Mouse (Mus musculus): ENCODE data around the gene Olfr115.

The Olfr115 gene

GRCm38 (mm10) chr17:37627009-37627408 lies at the start of gene Olfr115, which contains the start of gene Olfr116:
TSS of gene Olfr115 (minus strand) at chr17:37627109.
TSS of gene Olfr116 (minus strand) at chr17:37627199.
- DNase-seq: no peak

GRCm38 (mm10) chr17:37666688-37667087 lies 39.8 kb upstream of the Olfr115 start, which contains the start of gene Olfr118:
TSS of gene Olfr118 (plus strand) at chr17:37666988.
- DNase-seq: no peak

DNA sequence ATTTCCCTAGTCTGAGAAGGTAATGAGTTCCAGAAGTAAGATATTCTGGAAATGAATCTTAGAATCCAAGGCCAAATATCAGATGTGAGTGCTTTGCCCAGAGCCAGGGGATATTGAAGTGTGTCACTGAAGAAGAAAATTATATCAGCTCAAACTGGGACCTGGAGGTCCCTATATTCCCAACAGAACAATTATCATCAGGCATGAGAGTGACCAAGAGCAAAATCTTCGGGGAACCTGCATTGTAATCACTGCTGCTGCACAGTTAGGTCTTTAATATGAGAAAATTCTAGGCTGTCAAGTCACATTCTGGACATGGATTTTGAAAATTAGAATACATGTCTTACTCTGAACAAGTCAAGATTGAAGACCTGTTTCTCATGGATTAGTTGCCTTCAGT lies 36.8 kb upstream of the Olfr115 start, which contains the start of gene Olfr117:
Gene Olfr117, minus strand, starts transcription at position 101 of the 400 bp plus-strand sequence.
- no peak for DNase-seq

DNA sequence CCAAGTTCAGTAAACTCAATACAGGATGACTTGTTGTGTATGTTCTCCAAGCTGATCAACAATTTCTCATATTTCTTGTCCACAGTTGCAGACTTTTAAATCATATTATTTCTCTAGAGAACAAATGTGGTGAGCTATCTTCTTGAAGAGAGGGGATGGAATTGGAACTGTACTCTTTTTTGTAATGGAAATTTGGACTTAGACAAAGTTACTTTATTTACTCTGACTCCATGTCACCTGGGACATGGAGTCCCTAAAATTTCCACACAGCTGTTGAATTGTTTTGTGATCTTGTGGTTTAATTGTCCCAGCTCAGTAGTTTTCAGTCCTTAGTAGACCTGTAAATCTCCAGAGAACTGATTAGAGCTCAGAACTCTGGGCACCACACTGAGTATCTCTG lies 34.3 kb downstream of the Olfr115 start, which contains the start of gene Olfr114:
Gene Olfr114, minus strand, starts transcription at position 101 of the 400 bp plus-strand sequence.
- DNase-seq: no peak

GRCm38 (mm10) chr17:37577563-37577962 lies 49.3 kb downstream of the Olfr115 start, which contains the start of gene Olfr113:
TSS of gene Olfr113 (minus strand) at chr17:37577663.
- no peak for DNase-seq

- no peak for DNase-seq
Measured at GRCm38 (mm10) chr17:37569351-37569750, 57.6 kb downstream of the Olfr115 start, which contains the start of gene Olfr112. TSS of gene Olfr112 (minus strand) at chr17:37569451.

Data from cerebellum, adult 11 months (tissue).